Mouse (Mus musculus) kidney, adult 11 months (tissue): ENCODE results near the gene Zfp385b.
A peak's percentile ranks its signal among the peaks of the same experiment; 100 is the strongest.
"Not testable (repeated sequence)": the region's sequence is repeated elsewhere in the genome, so short reads cannot be mapped to it uniquely, and the experiment has no call there.

ENCODE experiments used
- DNase-seq: peaks from one replicate; pipeline ENCODE4 v3.0.0; 2022

The Zfp385b gene

GRCm38 (mm10) chr2:77453786-77454185 is 365.7 kb downstream of the Zfp385b start:
- no peak for DNase-seq

DNA sequence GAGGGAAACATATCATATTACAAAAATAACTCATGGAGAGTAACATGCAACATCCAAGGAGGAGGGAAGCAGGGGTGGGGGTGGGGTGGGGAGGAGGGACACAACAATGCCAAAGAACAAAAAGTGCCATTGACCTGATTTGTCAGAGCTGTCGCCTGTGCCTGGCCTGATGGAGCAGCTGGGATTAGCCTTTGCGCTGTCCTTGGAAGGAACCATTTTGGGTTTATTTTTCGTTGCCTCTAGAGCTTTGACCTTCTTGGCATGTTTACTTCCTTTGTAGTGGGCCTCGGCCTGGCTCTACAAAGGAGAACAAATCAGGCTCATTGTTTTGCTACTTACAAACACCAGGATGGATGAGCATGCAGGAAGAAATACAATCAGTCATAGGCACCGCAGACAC is 369.4 kb downstream of the Zfp385b start:
- not testable (repeated sequence) for DNase-seq

DNA sequence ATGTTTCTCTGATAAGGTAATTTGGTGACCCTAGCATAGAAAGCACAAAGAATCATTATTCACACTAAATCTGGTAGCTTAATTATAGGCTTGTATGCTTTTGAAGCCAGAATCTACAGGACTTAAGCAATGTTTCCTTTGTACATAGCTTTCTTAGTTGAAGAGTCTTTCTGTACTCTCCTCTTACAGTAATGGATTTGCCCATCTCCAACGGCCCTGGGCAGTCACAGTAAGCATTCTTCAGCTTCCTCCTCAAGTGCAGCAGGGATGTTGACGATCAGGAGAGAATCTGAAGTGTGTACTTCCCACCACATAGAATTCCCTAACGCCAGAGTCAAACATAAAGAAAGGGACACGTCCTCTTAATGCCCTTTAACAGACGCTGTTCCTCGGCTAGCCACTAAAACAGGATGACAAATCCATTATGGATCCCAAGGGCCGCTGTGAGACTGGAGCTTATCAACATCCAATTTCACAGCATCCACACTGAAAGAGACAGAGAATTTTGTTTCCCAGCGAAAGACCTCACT is 370.4 kb downstream of the Zfp385b start:
- no peak for DNase-seq

DNA sequence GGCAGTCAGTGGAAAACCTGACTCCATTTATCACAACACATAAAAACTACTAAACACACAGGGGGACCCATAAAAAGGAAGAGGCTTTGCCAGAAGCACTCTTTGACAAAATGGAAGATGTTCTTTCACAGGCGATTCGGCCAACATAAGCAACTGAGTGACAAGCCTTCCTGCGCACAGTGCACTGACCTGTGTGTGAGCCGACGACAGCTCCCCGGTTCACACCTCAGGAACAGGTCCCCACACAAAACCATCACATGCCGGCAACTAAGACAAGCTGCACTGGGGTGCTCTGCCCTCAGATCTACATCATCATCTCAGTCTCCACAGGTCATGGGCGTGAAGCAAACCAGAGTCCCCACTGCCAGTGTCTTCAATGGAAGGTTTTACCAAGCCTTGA is 375.2 kb downstream of the Zfp385b start:
- no peak for DNase-seq

GRCm38 (mm10) chr2:77440591-77440990 is 378.8 kb downstream of the Zfp385b start:
- no peak for DNase-seq

- DNase-seq: no peak
Measured at GRCm38 (mm10) chr2:77436241-77436759, 383.1 kb downstream of the Zfp385b start.

DNA sequence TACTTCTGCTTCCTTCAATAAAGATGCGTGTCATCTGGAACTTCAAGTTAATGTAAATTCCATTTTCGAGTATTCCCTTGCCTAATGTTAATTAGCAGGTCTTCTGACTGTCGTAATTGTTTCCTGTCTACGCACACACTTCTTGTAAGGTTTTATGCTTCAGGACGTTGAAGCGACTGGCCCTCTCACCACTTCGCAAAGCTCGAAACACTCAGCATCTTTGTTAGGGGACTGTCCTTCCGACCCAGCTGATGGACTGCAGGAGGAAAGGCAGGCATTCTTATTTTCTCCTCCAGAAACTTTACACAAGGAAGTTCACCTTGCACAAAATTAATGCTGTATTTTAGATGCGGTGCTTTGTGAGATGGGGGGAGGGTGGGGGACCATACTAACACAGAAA is 400.0 kb downstream of the Zfp385b start:
- DNase-seq: no peak

- no peak for DNase-seq
Measured at GRCm38 (mm10) chr2:77418078-77418477, 401.4 kb downstream of the Zfp385b start.

DNA sequence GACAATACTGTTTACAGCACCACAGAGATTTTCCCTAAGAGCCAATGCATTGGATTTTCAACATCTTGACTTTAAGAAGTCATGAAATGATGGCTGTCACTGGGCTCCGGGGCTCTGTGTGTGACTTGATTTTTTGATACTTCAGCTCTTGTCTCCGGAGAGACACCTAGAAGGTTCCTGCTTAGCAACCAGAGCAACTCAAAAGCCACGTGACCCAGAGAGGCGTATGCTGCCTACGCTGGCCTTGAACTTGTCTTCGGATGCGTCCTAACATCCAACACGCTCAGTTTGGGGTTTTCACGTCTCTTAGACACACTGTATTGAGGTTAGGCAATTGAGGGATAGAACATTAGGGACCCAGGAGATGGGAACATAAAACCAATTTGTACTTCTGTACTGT is 407.3 kb downstream of the Zfp385b start:
- no peak for DNase-seq

- DNase-seq: no peak
Measured at GRCm38 (mm10) chr2:77411612-77412011, 407.8 kb downstream of the Zfp385b start.

DNA sequence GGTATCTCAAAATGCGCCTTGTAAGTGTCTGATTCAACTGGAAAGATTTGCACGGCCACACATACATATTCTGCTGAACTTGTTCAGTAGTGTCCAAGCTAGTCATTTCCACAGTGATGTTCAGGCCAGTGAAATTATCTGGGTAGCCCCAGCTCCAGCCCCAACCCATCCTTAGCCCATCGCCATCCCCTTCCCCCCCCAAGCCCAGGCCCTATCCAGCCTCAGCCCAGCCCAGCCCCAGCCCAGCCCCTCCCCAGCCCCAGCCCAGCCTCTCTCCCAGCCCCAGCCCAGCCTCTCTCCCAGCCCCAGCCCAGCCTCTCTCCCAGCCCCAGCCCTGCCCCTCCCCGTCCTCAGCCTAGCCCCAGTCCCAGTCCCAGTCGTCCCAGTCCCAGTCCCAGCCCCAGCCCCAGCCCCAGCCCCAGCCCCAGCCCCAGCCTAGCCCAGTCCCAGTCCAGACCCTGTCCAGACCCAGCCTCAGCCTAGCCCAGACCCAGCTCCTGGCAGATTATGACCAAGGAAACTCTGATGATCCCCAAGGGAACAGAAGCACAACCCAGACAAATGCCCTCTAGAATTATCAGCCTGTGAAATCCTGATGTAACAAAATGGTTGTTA is 409.8 kb downstream of the Zfp385b start:
- DNase-seq: no peak

GRCm38 (mm10) chr2:77408972-77409371 is 410.5 kb downstream of the Zfp385b start:
- DNase-seq: no peak

DNA sequence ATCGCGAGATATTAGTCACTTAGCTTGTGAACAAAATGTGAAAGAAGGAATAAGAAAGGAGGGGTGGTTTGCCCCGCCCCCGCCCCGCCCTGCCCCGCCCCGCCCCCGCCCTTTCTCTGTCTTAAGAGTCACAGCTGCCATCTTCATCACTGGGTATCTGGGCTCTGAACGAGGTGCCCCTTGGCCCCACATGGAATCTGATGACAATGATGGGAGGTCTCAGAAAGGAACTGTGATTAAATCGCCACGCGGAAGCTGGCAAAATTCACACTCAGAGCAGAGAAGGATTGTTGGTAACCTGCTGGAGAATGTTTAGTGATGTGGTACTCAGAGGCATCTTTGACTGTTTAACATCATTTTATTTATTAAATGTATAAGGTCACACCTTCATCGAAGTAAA is 417.1 kb downstream of the Zfp385b start:
- DNase-seq: no peak

DNA sequence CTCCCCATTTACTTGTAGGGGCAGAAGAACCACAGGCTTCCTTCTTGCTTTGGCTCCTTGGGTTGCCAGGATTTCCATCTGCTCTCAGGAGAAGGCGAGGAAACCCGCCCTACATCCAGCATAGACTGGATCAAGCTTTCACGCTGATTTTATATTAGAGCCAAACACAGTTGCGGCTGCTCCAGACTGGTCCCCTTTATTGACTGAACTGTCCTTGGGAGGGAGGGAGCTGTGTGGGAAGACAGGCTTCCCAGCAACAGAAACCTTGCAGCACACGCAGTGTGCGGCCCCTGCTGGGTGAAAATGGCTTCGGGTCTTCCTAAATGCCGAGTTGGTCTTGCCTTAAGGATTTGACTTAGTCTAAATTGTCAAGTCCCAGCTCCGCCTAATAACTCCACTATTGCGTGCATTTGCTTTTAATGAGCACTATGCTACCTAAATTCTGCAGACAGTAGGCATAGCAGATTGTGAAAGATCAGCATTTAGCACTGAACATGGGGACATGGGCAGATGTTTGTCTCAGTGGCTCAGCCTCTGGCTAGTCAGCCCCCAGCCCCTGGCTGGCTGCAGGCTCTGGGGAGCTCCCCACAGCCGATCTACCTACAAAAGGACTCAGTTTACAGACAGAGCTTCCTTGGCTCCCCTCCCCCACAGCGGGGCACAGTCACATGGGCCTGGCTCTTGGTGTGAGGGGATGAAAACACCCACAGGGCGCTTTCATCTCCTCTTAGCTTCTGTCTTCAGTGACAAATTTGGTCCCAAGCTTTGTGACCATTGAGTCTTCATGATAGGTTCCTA is 417.8 kb downstream of the Zfp385b start:
- no peak for DNase-seq

DNA sequence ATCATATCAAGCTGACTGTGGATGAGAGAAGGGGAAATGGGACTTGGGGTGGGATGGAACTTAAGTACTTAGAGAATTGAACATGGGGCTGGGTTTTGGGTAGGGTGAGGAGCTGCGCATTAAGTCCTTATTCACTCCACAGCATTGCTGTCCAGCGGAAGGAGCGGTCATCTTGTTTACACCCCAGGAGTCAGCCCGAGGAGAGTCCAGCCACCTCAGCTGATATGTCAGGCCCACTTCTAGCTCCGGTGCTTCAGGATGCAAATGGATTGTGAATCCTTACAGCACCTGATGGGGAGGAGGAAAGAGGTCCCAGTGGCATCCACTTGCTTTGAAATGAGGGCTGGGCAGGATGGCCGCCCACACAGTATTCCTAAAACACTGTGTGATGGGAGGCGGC is 425.6 kb downstream of the Zfp385b start:
- DNase-seq: no peak

- no peak for DNase-seq
Measured at GRCm38 (mm10) chr2:77388186-77388585, 431.3 kb downstream of the Zfp385b start.

GRCm38 (mm10) chr2:77386515-77386914 is 432.9 kb downstream of the Zfp385b start:
- peak; percentile 20 for DNase-seq

DNA sequence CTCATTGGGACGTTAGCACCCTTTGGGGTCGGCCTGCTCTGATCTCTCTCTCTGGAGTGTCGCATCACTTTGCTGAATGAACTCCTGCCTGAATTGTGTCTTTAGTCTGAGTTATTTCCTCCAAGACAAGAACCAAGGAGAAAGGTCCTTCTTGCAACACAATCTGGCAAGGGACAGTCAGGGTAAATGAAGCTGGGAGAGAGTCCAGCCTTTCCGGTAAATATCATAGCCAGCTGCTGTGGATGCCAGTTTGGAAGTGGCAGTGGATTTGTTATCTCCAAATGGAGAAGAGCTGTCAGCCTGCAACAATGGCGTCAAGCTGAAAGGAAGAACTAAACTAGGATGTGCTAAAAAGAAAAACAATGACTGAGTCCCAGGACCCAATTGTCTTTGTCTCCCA is 436.7 kb downstream of the Zfp385b start:
- DNase-seq: no peak

- DNase-seq: no peak
Measured at GRCm38 (mm10) chr2:77379907-77380306, 439.5 kb downstream of the Zfp385b start.

DNA sequence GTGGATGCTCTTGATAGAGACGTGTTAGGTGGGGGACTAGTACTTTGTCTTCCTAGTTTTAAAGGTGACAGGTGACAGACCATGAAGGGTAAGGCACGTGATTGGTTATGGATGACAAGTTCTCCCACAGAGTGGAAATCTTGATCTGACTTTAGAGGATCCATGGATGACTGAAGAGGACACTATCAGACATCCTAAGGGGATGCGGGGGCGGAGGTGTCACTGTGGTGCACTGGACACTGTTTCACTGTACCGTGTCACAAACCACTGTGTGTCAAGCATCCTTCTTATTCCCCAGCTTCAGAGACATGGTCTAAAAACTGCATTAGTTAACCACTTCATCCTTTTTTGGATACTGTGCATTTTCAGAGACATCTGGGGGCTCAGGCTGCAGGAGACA is 440.1 kb downstream of the Zfp385b start:
- DNase-seq: no peak

DNA sequence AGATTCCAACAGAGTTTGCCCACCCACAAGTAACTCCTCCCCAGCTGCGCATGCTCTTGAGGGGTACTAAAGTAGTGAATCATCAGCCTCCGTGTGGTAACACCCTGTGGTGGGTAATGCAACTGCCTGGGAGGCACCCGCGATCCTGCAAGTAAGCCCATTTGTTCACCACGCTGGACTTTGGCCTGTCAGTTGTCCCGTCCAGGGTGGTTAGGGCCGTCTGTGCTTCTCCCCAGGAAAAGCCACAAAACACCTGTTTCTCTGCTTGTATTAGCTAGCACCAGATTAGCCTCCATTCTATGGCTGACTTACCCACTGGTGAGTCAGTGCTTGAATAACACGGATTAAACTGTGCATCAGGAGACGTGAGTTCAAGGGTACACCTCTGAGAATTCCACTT is 442.6 kb downstream of the Zfp385b start:
- DNase-seq: no peak

DNA sequence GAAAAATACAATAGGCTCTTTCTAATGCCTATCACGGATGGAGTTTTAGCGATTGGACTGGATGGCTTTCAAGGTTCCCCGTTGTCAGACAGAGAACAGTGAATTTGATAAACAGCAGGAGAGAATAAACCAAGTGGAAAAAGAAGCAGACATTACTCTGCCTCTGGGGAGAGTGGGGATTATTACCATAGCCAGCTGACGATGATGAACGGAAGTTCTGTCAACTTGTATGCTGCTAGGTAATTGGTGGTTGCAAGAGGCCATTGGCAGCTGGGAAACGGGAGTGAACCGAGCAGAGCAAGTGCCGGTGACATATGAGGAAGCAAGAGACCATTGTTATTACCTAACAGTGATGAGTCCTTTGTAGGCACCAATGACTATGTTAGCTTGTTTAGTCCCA is 444.3 kb downstream of the Zfp385b start:
- DNase-seq: no peak

GRCm38 (mm10) chr2:77369174-77369573 is 450.3 kb downstream of the Zfp385b start:
- DNase-seq: no peak
